ENCODE assay signal across 12 mouse cellular contexts in genomic region chr10:126082576-126082975, GRCm38 (mm10).
DNase-seq lines count a peak whose midpoint lies in the region; ATAC-seq lines count a peak whose summit lies in the region.
"Had no signal": no experiment of that assay in that cellular context is flagged by ENCODE, and none has a peak within 500 bp of the region (broad histone marks: within the 10 kb centered on the region; RNA-seq: fewer than 3 reads in every experiment).

No protein-coding gene starts in this region.

- H3K4me2 ChIP-seq in lung, embryonic 15.5 days: peak overlapping the region; percentile 20; the same call in 1 of the 2 replicates
- peak overlapping the region; percentile 38 for H3K4me2 ChIP-seq in embryonic facial prominence, embryonic 14.5 days (ENCODE audit: low read depth, low read length)
- peak overlapping the region; percentile 12; the same call in 1 of the 2 replicates for H3K4me2 ChIP-seq in stomach, embryonic 14.5 days (replicated peaks; ENCODE audit: low read depth, low read length)
- H3K4me2 ChIP-seq: liver, embryonic 13.5 days had no signal

- peak overlapping the region; percentile 50; the same call in 1 of the 2 replicates for H3K27ac ChIP-seq in lung, embryonic 15.5 days
- peak overlapping the region; percentile 61 for H3K27ac ChIP-seq in embryonic facial prominence, embryonic 14.5 days (replicated peaks; ENCODE audit: low read depth, low read length)
- peak overlapping the region; percentile 72 for H3K27ac ChIP-seq in stomach, embryonic 14.5 days (ENCODE audit: low read length)
- H3K27ac ChIP-seq: liver, embryonic 13.5 days had no signal

- 41% methylated on average over 11 of the region's 11 CpGs for WGBS in lung, embryonic 15.5 days
- 39% methylated on average over 11 of the region's 11 CpGs for WGBS in embryonic facial prominence, embryonic 14.5 days
- 28% methylated on average over 11 of the region's 11 CpGs for WGBS in stomach, embryonic 14.5 days

- ATAC-seq in lung, embryonic 15.5 days (ENCODE audit: borderline replicate concordance, extremely low read depth, low FRiP score, low TSS enrichment): peak; percentile 93; the same call in 1 of the 2 replicates
- peak; percentile 75; the same call in 1 of the 2 replicates for ATAC-seq in embryonic facial prominence, embryonic 14.5 days (ENCODE audit: low read depth)
- peak; percentile 86 for ATAC-seq in stomach, embryonic 14.5 days (ENCODE audit: insufficient number of reproducible peaks, insufficient read depth, low FRiP score, low read depth)
- ATAC-seq in megakaryocyte progenitor cell, adult 5-6 weeks (replicated peaks; ENCODE audit: poor library complexity): no peak
- no peak for ATAC-seq in frontal cortex, adult (ENCODE audit: low TSS enrichment)
- ATAC-seq: CD4-positive, CD25-positive, alpha-beta regulatory T cell, adult 4 months had no signal

- no peaks in the 10 kb centered on the region for H3K4me1 ChIP-seq in lung, embryonic 15.5 days
- peaks cover 4% of the 10 kb centered on the region; the same call in 1 of the 2 replicates for H3K4me1 ChIP-seq in embryonic facial prominence, embryonic 14.5 days (ENCODE audit: control insufficient read depth, insufficient read depth, low read length)
- no peaks in the 10 kb centered on the region for H3K4me1 ChIP-seq in stomach, embryonic 14.5 days (ENCODE audit: control insufficient read depth, insufficient read depth, low read length)
- H3K4me1 ChIP-seq: liver, embryonic 13.5 days had no signal

- no peaks in the 10 kb centered on the region for H3K27me3 ChIP-seq in lung, embryonic 15.5 days
- H3K27me3 ChIP-seq in embryonic facial prominence, embryonic 14.5 days (replicated peaks; ENCODE audit: control insufficient read depth, insufficient read depth, low read length): no peaks in the 10 kb centered on the region
- no peaks in the 10 kb centered on the region for H3K27me3 ChIP-seq in stomach, embryonic 14.5 days (ENCODE audit: control insufficient read depth, insufficient read depth, low read length)
- H3K27me3 ChIP-seq: liver, embryonic 13.5 days had no signal

- peak; percentile 8 for DNase-seq in heart, postnatal 4 days
- no peak for DNase-seq in heart, postnatal 14 days
- no peak for DNase-seq in lung, postnatal 36 days
- DNase-seq in embryonic facial prominence, embryonic 14.5 days (ENCODE audit: low spot score): peak; percentile 90
- DNase-seq: gastrocnemius, postnatal 25 days; heart, postnatal 36 days; liver, embryonic 13.5 days had no signal

- intact Hi-C loops in heart, postnatal 14 days (cut with DNase I): no loop called here

- no peaks in the 10 kb centered on the region for H3K36me3 ChIP-seq in lung, embryonic 15.5 days
- no peaks in the 10 kb centered on the region for H3K36me3 ChIP-seq in embryonic facial prominence, embryonic 14.5 days (ENCODE audit: control insufficient read depth, insufficient read depth, low read length)
- no peaks in the 10 kb centered on the region for H3K36me3 ChIP-seq in stomach, embryonic 14.5 days (ENCODE audit: control insufficient read depth, insufficient read depth, low read length)
- H3K36me3 ChIP-seq: liver, embryonic 13.5 days had no signal

- no peak overlapping the region for H3K9ac ChIP-seq in lung, embryonic 15.5 days
- H3K9ac ChIP-seq in embryonic facial prominence, embryonic 14.5 days (ENCODE audit: low read depth, low read length): no peak overlapping the region
- H3K9ac ChIP-seq in stomach, embryonic 14.5 days (replicated peaks; ENCODE audit: low read depth, low read length): no peak overlapping the region
- H3K9ac ChIP-seq: liver, embryonic 13.5 days had no signal

- H3K9me3 ChIP-seq in lung, embryonic 15.5 days: no peaks in the 10 kb centered on the region
- H3K9me3 ChIP-seq in embryonic facial prominence, embryonic 14.5 days (ENCODE audit: control insufficient read depth, low read length): no peaks in the 10 kb centered on the region
- H3K9me3 ChIP-seq in stomach, embryonic 14.5 days (ENCODE audit: control insufficient read depth, low read depth, low read length): no peaks in the 10 kb centered on the region; the same call in 1 of the 2 replicates

- H3K4me3 ChIP-seq in lung, embryonic 15.5 days: no peak overlapping the region
- H3K4me3 ChIP-seq in embryonic facial prominence, embryonic 14.5 days (ENCODE audit: low read depth, low read length): no peak overlapping the region
- no peak overlapping the region for H3K4me3 ChIP-seq in stomach, embryonic 14.5 days (ENCODE audit: low read depth, low read length)
- H3K4me3 ChIP-seq: liver, embryonic 13.5 days had no signal

Comparison
In these comparisons a context has a peak if more than half of its experiments do, and no peak if none do; other contexts are left out.
1. DNase-seq: peak in heart, postnatal 4 days (single experiment) and embryonic facial prominence, embryonic 14.5 days (single experiment); none in heart, postnatal 14 days (0 of 2) and lung, postnatal 36 days (single experiment).
2. ATAC-seq: peak in lung, embryonic 15.5 days (single experiment), embryonic facial prominence, embryonic 14.5 days (single experiment) and stomach, embryonic 14.5 days (single experiment); none in megakaryocyte progenitor cell, adult 5-6 weeks (single experiment) and frontal cortex, adult (single experiment).
3. Peak in every context shown above with its lines, with median percentiles within 50 percentile points of each other: H3K27ac ChIP-seq and H3K4me2 ChIP-seq.